Mouse (Mus musculus): ENCODE data around the gene Zfp839.
A peak's percentile ranks its signal among the peaks of the same experiment; 100 is the strongest.

Zfp839 gene

GRCm38 (mm10) chr12:110850010-110850928 lies at the start of gene Zfp839:
Gene Zfp839 (plus strand): TSS chr12:110850253.
- peak; percentile 80 for ATAC-seq (ENCODE audit: low TSS enrichment)

GRCm38 (mm10) chr12:110801876-110802464 lies 48.1 kb upstream of the Zfp839 start:
- no peak for ATAC-seq (ENCODE audit: low TSS enrichment)

- 0 out of 2 replicates have a peak, but pooled peaks have one; percentile 1 for ATAC-seq (ENCODE audit: low TSS enrichment)
Observed at GRCm38 (mm10) chr12:110802674-110803297, 47.3 kb upstream of the Zfp839 start.

- ATAC-seq (ENCODE audit: low TSS enrichment), result no peak
Observed at GRCm38 (mm10) chr12:110804261-110804660, 45.8 kb upstream of the Zfp839 start.

- ATAC-seq (ENCODE audit: low TSS enrichment), result no peak
Observed at GRCm38 (mm10) chr12:110806301-110806970, 43.6 kb upstream of the Zfp839 start.

GRCm38 (mm10) chr12:110808430-110808829 lies 41.6 kb upstream of the Zfp839 start:
- no peak for ATAC-seq (ENCODE audit: low TSS enrichment)

GRCm38 (mm10) chr12:110808848-110809247 lies 41.2 kb upstream of the Zfp839 start:
- no peak for ATAC-seq (ENCODE audit: low TSS enrichment)

- ATAC-seq (ENCODE audit: low TSS enrichment), result no peak
Observed at GRCm38 (mm10) chr12:110813132-110813531, 36.9 kb upstream of the Zfp839 start.

- no peak for ATAC-seq (ENCODE audit: low TSS enrichment)
Observed at GRCm38 (mm10) chr12:110813624-110814023, 36.4 kb upstream of the Zfp839 start.

GRCm38 (mm10) chr12:110814924-110815323 lies 35.1 kb upstream of the Zfp839 start:
- ATAC-seq (ENCODE audit: low TSS enrichment), result no peak

GRCm38 (mm10) chr12:110816833-110817232 lies 33.2 kb upstream of the Zfp839 start:
- ATAC-seq (ENCODE audit: low TSS enrichment), result no peak

- ATAC-seq (ENCODE audit: low TSS enrichment), result no peak
Observed at GRCm38 (mm10) chr12:110819367-110819766, 30.7 kb upstream of the Zfp839 start.

- ATAC-seq (ENCODE audit: low TSS enrichment), result no peak
Observed at GRCm38 (mm10) chr12:110821787-110822186, 28.3 kb upstream of the Zfp839 start.

GRCm38 (mm10) chr12:110822366-110822765 lies 27.7 kb upstream of the Zfp839 start:
- no peak for ATAC-seq (ENCODE audit: low TSS enrichment)

GRCm38 (mm10) chr12:110828908-110829307 lies 21.1 kb upstream of the Zfp839 start:
- ATAC-seq (ENCODE audit: low TSS enrichment), result no peak

GRCm38 (mm10) chr12:110830293-110831024 lies 19.6 kb upstream of the Zfp839 start:
- no peak for ATAC-seq (ENCODE audit: low TSS enrichment)

GRCm38 (mm10) chr12:110835182-110835581 lies 14.9 kb upstream of the Zfp839 start:
- ATAC-seq (ENCODE audit: low TSS enrichment), result no peak

- no peak for ATAC-seq (ENCODE audit: low TSS enrichment)
Observed at GRCm38 (mm10) chr12:110836729-110837128, 13.3 kb upstream of the Zfp839 start.

- ATAC-seq (ENCODE audit: low TSS enrichment), result no peak
Observed at GRCm38 (mm10) chr12:110837192-110837841, 12.7 kb upstream of the Zfp839 start.

- ATAC-seq (ENCODE audit: low TSS enrichment), result no peak
Observed at GRCm38 (mm10) chr12:110837850-110838249, 12.2 kb upstream of the Zfp839 start.
